Mouse (Mus musculus) kidney, embryonic 15.5 days (tissue): ENCODE measurements around the gene Gpr33. TPM values are rescaled to one million over a fixed set of nuclear protein-coding genes. Genes with fewer than 3 reads are reported as not detected.
A peak's percentile ranks its signal among the peaks of the same experiment; 100 is the strongest.

ENCODE experiments used
- ATAC-seq: fragments of 200-750 bp; cut with Nextera tagmentation; replicated peaks from 2 replicates; pipeline ENCODE4 v1.8.0; 2017; ENCODE audit warnings: moderate TSS enrichment; ENCODE audit not compliant: low FRiP score
- H3K27ac ChIP-seq: fragments of 300-500 bp; sonication (generic); 2 replicates; pipeline ENCODE4 v1.5.1; 2015; ENCODE audit warnings: mild to moderate bottlenecking, inconsistent platforms
- H3K27me3 ChIP-seq: fragments of 300-500 bp; sonication (generic); 2 replicates; pipeline ENCODE4 v1.6.1; 2015; ENCODE audit warnings: inconsistent platforms
- H3K36me3 ChIP-seq: fragments of 300-500 bp; sonication (generic); 2 replicates; pipeline ENCODE4 v1.6.1; 2015; ENCODE audit warnings: inconsistent platforms
- H3K4me1 ChIP-seq: fragments of 300-500 bp; sonication (generic); 2 replicates; pipeline ENCODE4 v1.6.1; 2015; ENCODE audit warnings: inconsistent platforms
- H3K4me2 ChIP-seq: fragments of 300-500 bp; sonication (generic); 2 replicates; pipeline ENCODE4 v1.6.1; 2015; ENCODE audit warnings: moderate library complexity, mild to moderate bottlenecking, inconsistent platforms
- H3K4me3 ChIP-seq: fragments of 300-500 bp; sonication (generic); replicated peaks from 2 replicates; pipeline ENCODE4 v1.5.1; 2015; ENCODE audit warnings: mild to moderate bottlenecking, inconsistent platforms
- H3K9ac ChIP-seq: fragments of 300-500 bp; sonication (generic); 2 replicates; pipeline ENCODE4 v1.6.1; 2015; ENCODE audit warnings: mild to moderate bottlenecking, inconsistent platforms
- H3K9me3 ChIP-seq: fragments of 300-500 bp; sonication (generic); replicated peaks from 2 replicates; pipeline ENCODE4 v1.6.1; 2016; ENCODE audit warnings: inconsistent platforms
- WGBS: fragments of 180-500 bp; shearing (Covaris S2); methylation state at CpG from one replicate; pipeline ENCODE4 v1.1.7; 2015; ENCODE audit warnings: mixed read lengths; 5-methylcytosine and 5-hydroxymethylcytosine counted together
- polyA plus RNA-seq: library from polyadenylated mRNA; unstranded; fragments of >200 nt; fragmentation: Nextera tagmentation; extraction: Ambion mirVana; gene quantifications from 2 replicates; pipeline ENCODE4 v1.2.1, GENCODE M21; 2015

The Gpr33 gene
- polyA plus RNA-seq, 1 experiment from 2014 or later, result not detected

DNA sequence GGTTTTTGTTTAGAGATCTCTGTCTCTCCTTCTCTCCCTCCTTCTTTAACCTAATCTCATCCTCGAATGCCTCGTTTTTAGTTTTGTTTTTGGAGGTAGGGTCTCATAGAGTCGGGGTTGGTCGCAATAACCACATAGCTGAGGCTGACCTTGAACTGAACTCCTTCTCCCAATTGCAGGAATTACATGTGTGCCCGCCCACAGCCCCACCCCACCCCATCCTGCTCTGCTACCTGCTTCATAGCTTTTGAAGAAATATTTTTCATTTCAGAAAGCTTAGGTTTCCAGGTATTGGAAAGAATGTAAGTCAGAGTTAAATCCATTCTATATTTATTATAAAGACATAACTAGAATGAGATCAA is 21.2 kb downstream of the Gpr33 start:
- no peaks in the 10 kb centered on the region for H3K27me3 ChIP-seq
- ATAC-seq, result peak; percentile 52
- 0 out of 2 replicates have a peak overlapping the region, but pooled peaks have one; percentile 13 for H3K27ac ChIP-seq
- H3K9me3 ChIP-seq, result no peaks in the 10 kb centered on the region
- peak overlapping the region; percentile 69 for H3K4me2 ChIP-seq
- H3K4me1 ChIP-seq, result peaks cover 3% of the 10 kb centered on the region; the same call in 1 of the 2 replicates
- H3K4me3 ChIP-seq, result peak overlapping the region; percentile 85
- WGBS, result 49% methylated on average over 5 of the region's 5 CpGs
- no peaks in the 10 kb centered on the region; the same call in 1 of the 2 replicates for H3K36me3 ChIP-seq
- no peak overlapping the region for H3K9ac ChIP-seq

DNA sequence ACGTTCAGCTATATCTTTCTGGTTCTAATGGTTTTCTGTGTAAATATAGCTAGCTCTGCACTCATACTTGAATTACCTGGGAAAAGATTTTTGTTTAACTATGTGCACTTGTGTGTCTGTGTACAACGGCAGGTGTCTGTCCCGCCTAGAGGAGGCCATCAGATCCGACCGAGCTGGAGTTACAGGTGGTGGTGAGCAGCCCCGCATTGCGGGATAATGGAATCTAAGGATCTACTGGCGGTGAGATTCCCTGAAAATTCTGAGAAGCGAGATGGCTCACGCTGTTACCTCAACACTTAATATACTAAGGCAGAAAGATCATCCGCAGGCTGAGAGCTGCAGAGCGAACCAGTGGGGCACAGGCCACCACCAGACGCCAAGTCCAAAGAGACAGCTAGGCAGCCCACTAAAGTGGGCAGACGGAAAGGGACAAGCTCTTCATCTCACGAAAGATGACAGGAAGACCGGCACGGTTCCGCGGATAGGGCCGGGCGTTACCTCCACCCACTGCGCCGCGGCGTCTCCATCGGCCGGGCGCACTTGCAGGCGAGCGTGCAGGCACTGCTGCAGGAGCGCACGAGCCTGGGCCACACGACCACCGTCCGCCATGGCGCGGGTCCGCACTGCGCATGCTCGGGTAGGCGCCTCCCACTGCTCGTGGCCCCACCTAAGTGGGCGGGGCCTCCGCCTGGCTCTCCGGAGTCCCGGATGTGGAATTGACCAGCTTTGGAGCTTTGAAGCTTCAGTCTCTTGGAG is 21.8 kb downstream of the Gpr33 start, which contains the start of gene Dtd2:
Dtd2 (minus strand) TSS at position 625 of the 756 bp plus-strand sequence.
- H3K36me3 ChIP-seq, result no peaks in the 10 kb centered on the region; the same call in 1 of the 2 replicates
- H3K4me2 ChIP-seq, result peak within 1 kb of the TSS; percentile 69
- H3K27me3 ChIP-seq, result no peaks in the 10 kb centered on the region
- peak; percentile 97 for ATAC-seq
- peak within 1 kb of the TSS; percentile 77 for H3K9ac ChIP-seq
- peak within 1 kb of the TSS; percentile 85 for H3K4me3 ChIP-seq
- no peaks in the 10 kb centered on the region for H3K9me3 ChIP-seq
- H3K27ac ChIP-seq, result peak within 1 kb of the TSS; percentile 80
- WGBS, result 2% methylated on average over 46 of the region's 46 CpGs
- peaks cover 3% of the 10 kb centered on the region; the same call in 1 of the 2 replicates for H3K4me1 ChIP-seq

DNA sequence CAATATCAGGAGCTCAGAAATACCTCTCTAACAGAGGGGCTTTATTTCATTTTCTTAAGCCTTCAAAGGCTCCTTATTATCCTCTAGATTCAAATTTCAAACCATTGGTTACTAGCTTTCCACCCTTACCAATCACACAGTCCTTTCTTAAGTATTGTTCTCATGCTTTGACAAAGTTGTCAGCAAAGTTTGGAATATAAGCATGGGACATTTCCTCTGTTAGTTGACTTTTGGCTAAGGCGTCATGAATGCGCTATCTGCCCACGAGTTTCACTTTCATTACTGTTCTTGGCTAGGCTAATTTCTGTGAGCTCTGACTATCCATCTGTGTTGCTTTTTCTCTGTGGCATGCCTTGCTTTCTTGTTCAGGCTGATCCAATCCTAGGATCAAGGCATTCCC is 25.1 kb downstream of the Gpr33 start:
- Histone ChIP-seq H3K27me3 (no peaks in the 10 kb centered on the region), H3K4me1 (peaks cover 3% of the 10 kb centered on the region; the same call in 1 of the 2 replicates), H3K27ac (no peak overlapping the region), H3K36me3 (peaks cover 21% of the 10 kb centered on the region), H3K4me2 (no peak overlapping the region), H3K4me3 (no peak overlapping the region), H3K9ac (no peak overlapping the region), H3K9me3 (no peaks in the 10 kb centered on the region)
- ATAC-seq, result no peak
- WGBS, result 85% methylated on average over 3 of the region's 3 CpGs

DNA sequence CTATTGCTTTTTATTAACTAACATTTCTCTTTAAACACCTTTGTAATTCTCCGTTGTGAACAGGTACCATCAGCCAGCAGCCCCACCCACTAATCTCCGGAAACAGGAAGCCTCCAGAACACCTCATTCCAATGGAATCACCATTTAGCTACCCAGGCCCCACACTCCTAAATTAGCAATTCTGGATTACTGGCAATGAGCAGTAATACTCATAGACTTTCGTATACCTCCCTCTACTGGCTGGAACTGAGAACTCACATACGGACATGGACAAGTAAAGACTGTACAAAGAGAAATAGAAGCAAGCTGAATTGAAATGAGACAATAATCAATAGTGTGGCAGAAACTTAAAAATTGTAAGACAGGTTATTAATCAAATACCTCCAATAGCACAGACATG is 26.3 kb downstream of the Gpr33 start:
- 20% methylated on average over 4 of the region's 4 CpGs for WGBS
- Histone ChIP-seq H3K27ac (no peak overlapping the region), H3K36me3 (peaks cover 33% of the 10 kb centered on the region), H3K27me3 (no peaks in the 10 kb centered on the region), H3K9ac (no peak overlapping the region), H3K4me1 (peaks cover 1% of the 10 kb centered on the region; the same call in 1 of the 2 replicates), H3K4me3 (no peak overlapping the region), H3K4me2 (no peak overlapping the region), H3K9me3 (no peaks in the 10 kb centered on the region)
- no peak; the same call in 1 of the 2 replicates for ATAC-seq

DNA sequence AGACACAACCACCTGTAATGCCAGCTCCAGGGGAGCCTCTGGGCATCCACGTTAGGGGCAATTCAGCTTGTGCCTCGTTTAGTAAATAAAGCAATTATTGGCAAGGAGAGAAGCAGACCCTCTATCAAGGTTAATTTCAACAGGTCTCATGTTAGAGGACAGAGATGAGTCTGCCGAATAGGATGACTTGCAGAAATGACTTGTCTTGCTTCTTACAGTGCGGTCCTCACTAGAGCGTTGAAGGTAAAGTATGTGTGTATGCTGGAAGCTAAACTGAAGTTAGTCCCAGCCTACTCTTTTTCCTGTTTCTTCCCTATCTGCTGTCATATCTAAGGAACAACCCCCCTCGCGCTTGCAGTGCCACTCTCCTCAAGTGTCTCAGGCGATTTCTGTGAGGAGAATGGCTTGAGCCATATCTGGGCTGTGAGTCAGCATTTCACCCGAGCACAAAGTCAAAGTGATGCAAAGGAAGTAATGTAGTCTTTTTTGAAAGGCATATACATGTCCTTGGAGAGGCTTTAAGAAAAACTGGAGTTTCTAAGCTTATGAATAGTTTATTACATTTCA is 29.4 kb downstream of the Gpr33 start:
- Histone ChIP-seq H3K27me3 (no peaks in the 10 kb centered on the region), H3K9me3 (no peaks in the 10 kb centered on the region), H3K4me2 (no peak overlapping the region), H3K27ac (no peak overlapping the region), H3K4me3 (no peak overlapping the region), H3K36me3 (peaks cover 54% of the 10 kb centered on the region), H3K9ac (no peak overlapping the region), H3K4me1 (no peaks in the 10 kb centered on the region)
- no peak for ATAC-seq
- WGBS, result 83% methylated on average over 9 of the region's 9 CpGs

DNA sequence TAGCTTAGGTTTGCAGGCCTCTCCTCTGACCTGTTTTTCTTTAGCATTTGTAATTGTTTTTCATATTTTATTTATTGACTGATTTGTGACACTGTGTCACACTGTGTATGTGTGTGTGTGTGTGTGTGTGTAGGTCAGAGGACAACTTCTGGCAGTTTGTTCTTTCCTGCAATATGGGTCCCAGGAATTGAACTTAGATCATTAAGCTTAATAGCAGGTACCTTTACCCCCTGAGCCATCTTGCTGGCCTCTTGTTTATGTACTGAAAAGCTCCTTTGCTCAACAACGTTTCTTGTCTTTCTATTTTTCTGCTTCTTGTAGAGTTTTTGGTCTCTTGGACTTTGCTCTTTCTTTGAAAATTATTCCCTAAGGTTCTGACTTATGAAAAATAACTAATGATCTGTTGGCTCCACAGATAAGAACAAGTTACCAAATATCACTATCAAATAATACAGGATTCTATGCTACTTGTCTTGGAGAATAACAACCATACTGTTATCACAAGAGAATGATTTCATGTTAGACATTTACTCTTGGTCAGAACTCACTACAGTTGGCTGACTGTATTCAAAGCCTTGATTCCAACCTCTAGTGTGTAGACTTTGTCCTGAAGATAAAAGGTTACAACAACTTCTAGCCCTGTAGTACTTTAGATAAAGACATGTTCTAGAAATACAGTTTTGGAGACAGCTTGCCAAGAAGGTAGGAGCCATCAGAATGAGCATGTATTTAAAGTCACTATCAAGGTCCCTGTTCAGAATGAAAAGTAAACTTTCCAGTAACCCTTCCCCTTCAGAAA is 31.9 kb downstream of the Gpr33 start:
- no peaks in the 10 kb centered on the region for H3K9me3 ChIP-seq
- no peak overlapping the region for H3K4me2 ChIP-seq
- whole genome bisulfite sequencing, result 81% methylated on average over 1 of the region's 1 CpGs
- no peak overlapping the region for H3K4me3 ChIP-seq
- H3K4me1 ChIP-seq, result no peaks in the 10 kb centered on the region
- peaks cover 54% of the 10 kb centered on the region for H3K36me3 ChIP-seq
- no peak overlapping the region for H3K9ac ChIP-seq
- no peak for ATAC-seq
- no peak overlapping the region for H3K27ac ChIP-seq
- no peaks in the 10 kb centered on the region for H3K27me3 ChIP-seq

DNA sequence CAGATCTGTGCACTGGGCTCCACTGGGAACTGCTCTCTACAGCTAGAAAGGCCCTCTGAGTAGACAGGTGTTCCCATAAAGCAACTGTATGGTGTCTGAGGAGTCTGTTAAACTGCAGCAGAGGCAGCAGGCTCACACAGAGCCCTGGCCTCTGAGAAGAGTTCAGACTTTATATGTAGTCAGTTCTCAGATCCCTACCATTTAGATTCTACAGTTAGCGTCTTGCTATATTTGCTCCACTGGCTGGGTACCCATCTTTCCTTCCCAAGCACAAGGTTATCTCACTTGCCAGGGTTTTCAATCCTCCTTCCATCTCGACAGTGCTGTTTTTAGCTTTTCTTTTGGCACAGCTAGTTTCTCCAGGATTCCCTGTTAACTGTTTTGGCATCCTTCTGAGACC is 37.2 kb downstream of the Gpr33 start:
- WGBS, result 80% methylated on average over 2 of the region's 2 CpGs
- no peak for ATAC-seq
- peaks cover 13% of the 10 kb centered on the region for H3K36me3 ChIP-seq
- no peaks in the 10 kb centered on the region for H3K4me1 ChIP-seq
- no peak overlapping the region for H3K27ac ChIP-seq
- H3K4me3 ChIP-seq, result no peak overlapping the region
- H3K9ac ChIP-seq, result no peak overlapping the region
- H3K4me2 ChIP-seq, result no peak overlapping the region
- H3K9me3 ChIP-seq, result no peaks in the 10 kb centered on the region
- no peaks in the 10 kb centered on the region for H3K27me3 ChIP-seq

DNA sequence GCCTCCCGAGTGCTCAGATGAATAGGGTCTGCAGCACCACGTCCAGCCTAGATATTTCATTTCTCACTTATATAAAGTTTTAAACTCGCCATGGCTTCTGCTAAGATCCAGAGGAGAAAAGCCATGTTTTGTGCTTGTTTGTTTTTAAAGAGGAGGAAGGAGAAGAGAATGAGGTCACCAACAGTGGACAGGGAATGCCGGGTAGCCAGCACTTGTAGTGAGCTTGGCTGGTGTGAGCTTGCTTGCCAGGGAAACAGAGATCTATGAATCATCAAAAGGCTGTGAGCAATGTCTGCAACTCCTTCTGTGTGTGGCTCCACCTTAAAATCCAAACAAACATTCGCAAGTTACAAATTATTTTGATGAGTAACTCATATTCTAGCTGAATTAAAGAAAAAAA is 39.3 kb downstream of the Gpr33 start:
- Histone ChIP-seq H3K27me3 (no peaks in the 10 kb centered on the region), H3K27ac (no peak overlapping the region), H3K4me1 (no peaks in the 10 kb centered on the region), H3K4me2 (no peak overlapping the region), H3K36me3 (no peaks in the 10 kb centered on the region), H3K9ac (no peak overlapping the region), H3K9me3 (no peaks in the 10 kb centered on the region), H3K4me3 (no peak overlapping the region)
- WGBS, result 86% methylated on average over 5 of the region's 5 CpGs
- ATAC-seq, result no peak

DNA sequence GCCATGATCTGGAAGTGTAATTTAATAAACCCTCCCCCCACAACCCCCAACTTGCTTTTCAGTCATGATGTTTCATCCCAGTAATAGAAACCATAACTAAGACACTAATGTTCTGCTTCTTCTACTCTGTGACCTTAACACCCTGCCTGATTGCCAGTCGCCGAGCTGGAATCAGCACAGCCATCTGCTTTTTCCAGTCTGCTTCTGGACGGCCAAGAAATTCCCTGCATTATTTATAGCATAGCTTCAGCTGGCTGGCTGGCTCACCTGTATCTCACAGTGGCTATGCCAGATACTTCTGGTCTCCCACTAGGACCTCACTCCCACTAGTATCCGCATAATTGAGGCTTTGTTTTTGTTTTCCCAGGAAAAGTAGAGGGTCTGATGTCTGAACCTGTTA is 42.0 kb downstream of the Gpr33 start:
- WGBS, result 50% methylated on average over 4 of the region's 4 CpGs
- no peaks in the 10 kb centered on the region for H3K36me3 ChIP-seq
- no peak overlapping the region for H3K4me2 ChIP-seq
- H3K27me3 ChIP-seq, result no peaks in the 10 kb centered on the region
- ATAC-seq, result no peak
- H3K4me1 ChIP-seq, result no peaks in the 10 kb centered on the region
- no peak overlapping the region for H3K27ac ChIP-seq
- no peak overlapping the region for H3K9ac ChIP-seq
- H3K4me3 ChIP-seq, result no peak overlapping the region
- H3K9me3 ChIP-seq, result no peaks in the 10 kb centered on the region

DNA sequence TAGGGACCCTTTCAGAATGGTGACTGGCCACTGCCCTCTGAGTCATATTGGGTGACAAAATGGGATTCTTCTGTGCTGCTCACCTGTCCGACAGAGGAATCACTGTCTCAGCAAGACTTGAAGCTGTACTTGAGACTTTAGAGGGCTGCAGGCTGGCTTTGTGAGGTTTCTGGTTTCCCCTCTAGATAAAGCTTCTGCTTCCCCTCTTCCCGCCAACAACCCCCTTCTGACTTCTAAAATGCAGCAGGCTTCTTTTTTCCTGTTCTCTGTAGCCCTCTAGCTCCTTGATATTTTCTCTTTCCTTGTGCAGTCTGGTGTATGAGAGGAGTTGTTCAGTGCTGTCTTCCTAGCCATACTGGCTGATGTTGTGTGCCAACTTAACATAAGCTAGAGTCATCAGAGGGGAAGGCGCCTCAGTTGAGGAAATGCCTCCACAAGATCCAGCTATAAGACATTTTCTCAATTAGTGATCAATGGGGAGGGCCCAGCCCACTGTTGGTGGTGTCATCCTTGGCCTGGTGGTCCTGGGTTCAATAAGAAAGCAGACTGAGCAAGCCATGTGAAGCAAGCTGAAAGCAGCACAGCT is 42.6 kb downstream of the Gpr33 start:
- H3K4me3 ChIP-seq, result no peak overlapping the region
- no peaks in the 10 kb centered on the region for H3K27me3 ChIP-seq
- WGBS, result 94% methylated on average over 3 of the region's 3 CpGs
- H3K27ac ChIP-seq, result no peak overlapping the region
- H3K9me3 ChIP-seq, result no peaks in the 10 kb centered on the region
- no peak overlapping the region for H3K4me2 ChIP-seq
- H3K4me1 ChIP-seq, result no peaks in the 10 kb centered on the region
- H3K36me3 ChIP-seq, result no peaks in the 10 kb centered on the region
- ATAC-seq, result no peak
- no peak overlapping the region for H3K9ac ChIP-seq

DNA sequence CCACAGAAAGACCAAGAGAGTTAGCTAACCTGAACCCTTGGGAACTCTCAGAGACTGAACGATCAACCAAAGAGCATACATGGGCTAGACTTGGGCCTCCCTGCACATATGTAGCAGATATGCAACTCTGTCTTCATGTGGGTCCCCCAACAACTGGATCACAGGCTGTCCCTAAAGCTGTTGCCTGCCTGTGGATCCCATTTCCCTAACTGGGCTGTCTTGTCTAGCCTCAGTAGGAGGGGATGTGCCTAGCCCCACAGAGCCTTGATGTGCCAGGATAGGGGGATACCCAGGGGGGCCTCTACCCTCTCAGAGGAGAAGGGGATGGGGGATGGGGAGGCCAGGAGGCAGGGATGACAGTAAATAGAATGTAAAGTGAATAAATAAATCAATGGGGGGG is 44.2 kb downstream of the Gpr33 start:
- WGBS, result 100% methylated on average over 1 of the region's 1 CpGs
- Histone ChIP-seq H3K36me3 (no peaks in the 10 kb centered on the region), H3K9me3 (no peaks in the 10 kb centered on the region), H3K27ac (no peak overlapping the region), H3K4me2 (no peak overlapping the region), H3K9ac (no peak overlapping the region), H3K27me3 (no peaks in the 10 kb centered on the region), H3K4me3 (no peak overlapping the region), H3K4me1 (no peaks in the 10 kb centered on the region)
- no peak for ATAC-seq

DNA sequence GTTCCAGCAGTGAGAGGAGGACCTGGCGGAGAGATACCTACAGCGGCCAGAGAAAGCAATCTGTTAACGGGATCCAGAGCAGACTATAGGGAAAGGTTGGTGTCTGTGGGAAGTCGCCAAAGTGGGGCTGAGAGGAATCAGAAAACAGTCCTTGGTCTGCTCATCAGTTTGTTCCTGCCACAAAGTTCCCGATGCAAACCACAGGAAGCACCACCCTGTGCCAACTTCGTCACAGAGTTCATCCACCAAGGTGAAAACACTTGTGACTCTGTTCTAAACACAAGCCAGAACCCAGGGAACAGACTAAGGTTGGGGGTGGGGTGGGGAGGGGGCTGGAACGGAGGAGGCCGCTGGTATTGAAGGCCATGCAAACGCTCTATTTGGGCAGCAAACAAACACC is 51.3 kb downstream of the Gpr33 start:
- Histone ChIP-seq H3K27ac (no peak overlapping the region), H3K4me3 (no peak overlapping the region)

More for the DNA sequence above, 51.3 kb downstream of the Gpr33 start:
- no peak overlapping the region for H3K9ac ChIP-seq
- H3K36me3 ChIP-seq, result no peaks in the 10 kb centered on the region
- H3K9me3 ChIP-seq, result no peaks in the 10 kb centered on the region
- WGBS, result 82% methylated on average over 9 of the region's 9 CpGs
- no peaks in the 10 kb centered on the region for H3K4me1 ChIP-seq
- ATAC-seq, result no peak
- H3K27me3 ChIP-seq, result no peaks in the 10 kb centered on the region
- H3K4me2 ChIP-seq, result no peak overlapping the region
